Mouse (Mus musculus) heart, postnatal 0 days (tissue): ENCODE data around the gene Gcn1l1. TPM values are rescaled to one million over a fixed set of nuclear protein-coding genes. Genes with fewer than 3 reads are reported as not detected.

Experiments used
- ATAC-seq: fragments of 200-750 bp; cut with Nextera tagmentation; 2 replicates; pipeline ENCODE4 v1.8.0; 2017; ENCODE audit warnings: low read depth, moderate number of reproducible peaks, moderate library complexity; ENCODE audit not compliant: insufficient read depth
- DNase-seq: peaks from one replicate; pipeline ENCODE4 v3.0.0-alpha.2; 2016; ENCODE audit warnings: low spot score
- H3K27ac ChIP-seq: fragments of 300-500 bp; sonication (generic); 2 replicates; pipeline ENCODE4 v1.5.1; 2014; ENCODE audit warnings: low read depth, mild to moderate bottlenecking
- H3K27me3 ChIP-seq: fragments of 300-500 bp; sonication (generic); 2 replicates; pipeline ENCODE4 v1.6.1; 2014; ENCODE audit warnings: low read length, mixed read lengths; ENCODE audit not compliant: control insufficient read depth, insufficient read depth
- H3K36me3 ChIP-seq: fragments of 300-500 bp; sonication (generic); replicated peaks from 2 replicates; pipeline ENCODE4 v1.6.1; 2014; ENCODE audit warnings: low read length, mixed read lengths; ENCODE audit not compliant: control insufficient read depth, insufficient read depth
- H3K4me1 ChIP-seq: fragments of 300-500 bp; sonication (generic); 2 replicates; pipeline ENCODE4 v1.6.1; 2014; ENCODE audit warnings: antibody characterized with exemption; ENCODE audit not compliant: control insufficient read depth, insufficient read depth
- H3K4me2 ChIP-seq: fragments of 300-500 bp; sonication (generic); 2 replicates; pipeline ENCODE4 v1.6.1; 2014; ENCODE audit warnings: low read depth, mild to moderate bottlenecking, low read length, moderate library complexity
- H3K4me3 ChIP-seq: fragments of 300-500 bp; sonication (generic); 2 replicates; pipeline ENCODE4 v1.5.1; 2014; ENCODE audit warnings: low read depth, low read length
- H3K9ac ChIP-seq: fragments of 300-500 bp; sonication (generic); replicated peaks from 2 replicates; pipeline ENCODE4 v1.6.1; 2014; ENCODE audit warnings: low read depth, low read length, mixed read lengths
- H3K9me3 ChIP-seq: fragments of 300-500 bp; sonication (generic); replicated peaks from 2 replicates; pipeline ENCODE4 v1.6.1; 2016; ENCODE audit warnings: low read length; ENCODE audit not compliant: control insufficient read depth
- CTCF ChIP-seq: IDR thresholded peaks from 2 replicates; pipeline ENCODE4 v1.5.1; 2016; ENCODE audit warnings: antibody characterized with exemption, control low read depth, low read depth
- EP300 ChIP-seq: IDR thresholded peaks from 2 replicates; pipeline ENCODE4 v1.6.1; 2016; ENCODE audit warnings: antibody characterized with exemption, low read depth
- WGBS: fragments of 180-500 bp; shearing (Covaris S2); extraction: QIAGEN DNeasy Blood & Tissue Kit; methylation state at CpG from one replicate; pipeline ENCODE4 v1.1.7; 2014; 5-methylcytosine and 5-hydroxymethylcytosine counted together
- polyA plus RNA-seq: library from polyadenylated mRNA; unstranded; fragments of >200 nt; fragmentation: Nextera tagmentation; extraction: Ambion mirVana; gene quantifications from 2 replicates; pipeline ENCODE4 v1.2.1, GENCODE M21; 2015
- total RNA-seq: library from RNA; depleted of rRNA; stranded (reverse); fragments of >200 nt; gene quantifications from 2 replicates; pipeline ENCODE4 v1.2.3, GENCODE M21; 2014; ENCODE audit warnings: low replicate concordance

The Gcn1l1 gene
- total and polyA plus RNA-seq, 2 experiments from 2014 or later, result 13.6 to 38.3 TPM

- Histone ChIP-seq H3K36me3 (no peaks in the 10 kb centered on the region), H3K4me2 (peak overlapping the region; percentile 28), H3K9ac (peak overlapping the region; percentile 35), H3K27ac (peak overlapping the region; percentile 82), H3K4me1 (peaks cover 37% of the 10 kb centered on the region), H3K27me3 (no peaks in the 10 kb centered on the region), H3K9me3 (no peaks in the 10 kb centered on the region), H3K4me3 (no peak overlapping the region)
- 54% methylated on average over 21 of the region's 21 CpGs for WGBS
- no peak for TF ChIP-seq EP300
- no peak for TF ChIP-seq CTCF
- ATAC-seq, result no peak
- peak; percentile 4 for DNase-seq
Observed at GRCm38 (mm10) chr5:115520325-115520869, 44.7 kb upstream of the Gcn1l1 start.

DNA sequence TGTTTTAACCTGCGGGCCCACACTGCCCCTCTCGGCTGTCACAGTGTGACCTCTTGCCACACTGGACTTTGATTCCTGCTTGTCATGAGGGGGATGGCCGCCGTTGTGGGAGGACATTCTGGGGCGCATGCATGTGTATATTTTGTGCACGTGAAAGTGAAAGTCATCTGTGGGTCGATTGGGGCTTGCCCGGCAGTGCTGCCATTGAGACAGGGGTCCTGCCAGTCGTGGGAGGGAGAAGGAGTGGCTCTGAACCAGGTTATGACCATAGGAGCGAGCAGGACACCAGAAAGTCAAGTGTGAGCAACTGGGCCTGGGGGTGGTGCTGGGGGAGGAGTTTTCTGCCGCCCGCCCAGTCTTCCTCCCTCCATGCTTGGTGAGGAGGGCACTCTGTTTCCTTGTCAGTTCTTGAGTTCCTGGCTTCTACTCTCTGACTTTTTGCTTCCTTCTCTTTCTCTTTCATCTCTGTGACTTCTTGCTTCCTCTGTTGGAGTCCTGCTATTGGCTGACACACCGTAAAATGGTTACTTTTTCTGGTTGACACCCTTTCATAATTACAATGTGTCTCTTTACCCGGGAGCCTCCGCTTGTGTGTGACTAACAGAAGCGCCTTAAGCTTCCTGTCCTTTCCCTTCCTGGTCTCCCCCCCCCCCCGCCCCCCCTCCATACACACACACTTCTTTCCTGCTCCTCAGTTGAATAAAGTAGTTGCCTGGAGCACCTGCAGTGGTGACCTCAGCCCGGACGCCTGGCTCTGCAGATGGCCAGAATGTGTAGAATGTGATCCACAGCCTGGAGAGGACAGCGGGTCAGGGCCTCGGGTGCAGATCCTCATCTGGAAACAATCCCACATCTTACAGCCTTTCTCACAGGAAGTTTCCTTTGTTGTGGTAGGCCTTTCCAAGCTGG is 43.2 kb upstream of the Gcn1l1 start:
- no peaks in the 10 kb centered on the region for H3K27me3 ChIP-seq
- H3K9me3 ChIP-seq, result no peaks in the 10 kb centered on the region
- peaks cover 43% of the 10 kb centered on the region for H3K4me1 ChIP-seq
- peak; percentile 61 for DNase-seq
- H3K4me2 ChIP-seq, result peak overlapping the region; percentile 38
- TF ChIP-seq CTCF (no peak), EP300 (no peak; the same call in 1 of the 2 replicates)
- H3K9ac ChIP-seq, result peak overlapping the region; percentile 17; the same call in 1 of the 2 replicates
- peak overlapping the region; percentile 82 for H3K27ac ChIP-seq
- peak; percentile 34 for ATAC-seq
- WGBS, result 41% methylated on average over 21 of the region's 21 CpGs
- H3K4me3 ChIP-seq, result no peak overlapping the region
- H3K36me3 ChIP-seq, result no peaks in the 10 kb centered on the region

DNA sequence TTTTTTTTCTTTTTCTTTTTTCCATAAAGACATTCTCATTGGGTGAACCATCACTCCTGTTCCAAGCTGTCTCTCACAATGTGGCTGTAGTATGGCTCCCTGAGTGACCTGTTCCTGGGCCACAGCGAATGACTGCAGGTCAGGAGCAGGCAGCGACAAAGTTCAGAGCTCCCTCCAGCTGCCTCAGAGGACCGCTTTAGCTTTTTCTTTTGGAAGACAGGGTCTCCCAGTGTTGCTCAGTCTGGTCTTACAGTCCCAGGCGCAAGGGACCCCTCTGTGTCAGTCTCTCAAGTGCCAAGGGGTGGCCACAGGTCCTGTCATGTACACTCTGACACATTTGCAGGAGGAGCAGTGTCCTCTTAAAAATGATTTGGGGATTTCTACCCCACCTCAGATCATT is 42.5 kb upstream of the Gcn1l1 start:
- peaks cover 43% of the 10 kb centered on the region for H3K4me1 ChIP-seq
- H3K9me3 ChIP-seq, result no peaks in the 10 kb centered on the region
- WGBS, result 84% methylated on average over 4 of the region's 4 CpGs
- H3K4me3 ChIP-seq, result no peak overlapping the region
- no peak for TF ChIP-seq EP300
- TF ChIP-seq CTCF, result no peak
- peak overlapping the region; percentile 17; the same call in 1 of the 2 replicates for H3K9ac ChIP-seq
- no peaks in the 10 kb centered on the region for H3K27me3 ChIP-seq
- H3K27ac ChIP-seq, result peak overlapping the region; percentile 82
- DNase-seq, result no peak
- H3K4me2 ChIP-seq, result no peak overlapping the region
- ATAC-seq, result no peak
- no peaks in the 10 kb centered on the region for H3K36me3 ChIP-seq

- no peak overlapping the region for H3K4me3 ChIP-seq
- H3K4me2 ChIP-seq, result no peak overlapping the region
- TF ChIP-seq CTCF (no peak), EP300 (no peak)
- peak overlapping the region; percentile 82 for H3K27ac ChIP-seq
- ATAC-seq (no peak), DNase-seq (peak; percentile 2)
- no peaks in the 10 kb centered on the region for H3K27me3 ChIP-seq
- H3K36me3 ChIP-seq, result no peaks in the 10 kb centered on the region
- no peaks in the 10 kb centered on the region for H3K9me3 ChIP-seq
- H3K9ac ChIP-seq, result no peak overlapping the region
- WGBS, result 62% methylated on average over 15 of the region's 15 CpGs
- peaks cover 43% of the 10 kb centered on the region for H3K4me1 ChIP-seq
Observed at GRCm38 (mm10) chr5:115522981-115523499, 42.0 kb upstream of the Gcn1l1 start.

- peaks cover 52% of the 10 kb centered on the region for H3K4me1 ChIP-seq
- no peak overlapping the region for H3K4me3 ChIP-seq
- peak; percentile 31 for TF ChIP-seq CTCF
- no peak for TF ChIP-seq EP300
- no peak overlapping the region for H3K9ac ChIP-seq
- peak; percentile 72 for ATAC-seq
- no peaks in the 10 kb centered on the region for H3K27me3 ChIP-seq
- DNase-seq, result peak; percentile 60
- H3K9me3 ChIP-seq, result no peaks in the 10 kb centered on the region
- no peaks in the 10 kb centered on the region for H3K36me3 ChIP-seq
- H3K4me2 ChIP-seq, result peak overlapping the region; percentile 38
- WGBS, result 13% methylated on average over 15 of the region's 15 CpGs
- peak overlapping the region; percentile 82 for H3K27ac ChIP-seq
Observed at GRCm38 (mm10) chr5:115523971-115524370, 41.1 kb upstream of the Gcn1l1 start.
